Mouse (Mus musculus) gastrocnemius, postnatal 4 days (tissue): ENCODE measurements at regions not wholly inside any gene's neighbourhood (a gene's known extent, or its start where the extent isn't known, plus 50 kb on each side); places are given as distances from the start of the nearest gene placed in this dataset.

Experiments
- DNase-seq, 2 experiments: peaks; one replicate each; pipeline ENCODE4 v3.0.0; 2021 to 2022; ENCODE audit warnings: low spot score in 2 of 2, mixed read lengths in 2 of 2

- DNase-seq = no peak
These were observed 54.8 kb upstream of the Tet2 start for GRCm38 (mm10) chr3:133599731-133600130.

DNA sequence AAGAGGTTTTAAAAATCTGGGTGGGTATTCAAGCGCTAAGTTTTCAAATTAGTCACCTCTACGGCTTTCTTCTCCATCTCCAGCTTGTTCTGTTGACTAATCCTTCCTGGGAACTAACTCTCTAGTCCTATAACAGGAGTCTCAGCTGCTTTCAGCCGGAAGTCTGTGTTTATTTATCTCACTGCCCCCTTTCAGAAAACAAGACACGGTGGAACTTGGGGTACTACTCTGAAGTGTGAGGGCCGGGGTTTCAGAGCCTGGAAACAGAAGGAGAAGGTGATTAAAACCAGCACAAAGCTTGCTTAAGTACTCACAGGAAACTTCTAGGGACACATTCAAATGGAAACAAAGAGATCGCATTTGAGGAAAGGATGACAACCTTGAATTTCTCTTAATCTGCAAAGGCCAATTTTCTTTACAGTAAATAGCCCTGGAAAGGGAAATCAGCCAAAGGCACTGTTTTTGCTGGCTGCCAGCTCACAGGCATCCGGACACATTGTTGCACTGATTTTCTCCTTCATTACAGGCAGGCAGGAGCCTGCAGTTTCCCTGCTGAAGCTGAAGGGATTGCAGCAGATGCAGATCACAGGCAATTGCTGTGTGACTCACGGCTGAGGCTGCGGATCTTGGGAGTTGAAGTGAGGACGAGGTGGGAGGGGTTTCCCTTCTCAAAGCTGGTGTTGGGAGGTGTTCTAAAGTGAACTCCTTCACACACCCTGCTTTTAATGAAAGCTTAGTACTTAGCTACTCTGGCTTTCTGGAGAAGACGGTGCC lies 55.7 kb upstream of the Tet2 start:
- DNase-seq = peak; percentile 28 to 53

DNA sequence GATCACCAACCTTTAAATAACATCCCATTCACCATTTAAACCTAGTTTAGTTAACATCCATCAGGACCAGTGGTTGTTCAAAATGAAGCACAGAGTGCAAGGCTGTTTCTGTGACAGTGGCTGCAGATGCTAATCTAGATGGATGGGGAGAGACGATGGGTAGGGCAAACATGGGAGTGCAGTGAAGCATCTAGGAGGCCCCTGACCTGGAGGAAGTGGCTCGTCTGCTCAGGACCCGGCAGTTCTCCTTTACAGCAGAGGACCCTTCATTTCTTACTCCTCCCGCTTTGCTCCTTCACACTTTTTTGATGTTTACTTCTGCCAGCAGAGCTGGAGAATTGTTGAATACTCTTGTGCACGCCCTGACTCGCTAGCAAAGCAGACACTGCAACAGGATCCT lies 60.5 kb upstream of the Tet2 start:
- DNase-seq = no peak

GRCm38 (mm10) chr3:133608845-133609261 lies 63.9 kb upstream of the Tet2 start:
- DNase-seq = no peak

DNA sequence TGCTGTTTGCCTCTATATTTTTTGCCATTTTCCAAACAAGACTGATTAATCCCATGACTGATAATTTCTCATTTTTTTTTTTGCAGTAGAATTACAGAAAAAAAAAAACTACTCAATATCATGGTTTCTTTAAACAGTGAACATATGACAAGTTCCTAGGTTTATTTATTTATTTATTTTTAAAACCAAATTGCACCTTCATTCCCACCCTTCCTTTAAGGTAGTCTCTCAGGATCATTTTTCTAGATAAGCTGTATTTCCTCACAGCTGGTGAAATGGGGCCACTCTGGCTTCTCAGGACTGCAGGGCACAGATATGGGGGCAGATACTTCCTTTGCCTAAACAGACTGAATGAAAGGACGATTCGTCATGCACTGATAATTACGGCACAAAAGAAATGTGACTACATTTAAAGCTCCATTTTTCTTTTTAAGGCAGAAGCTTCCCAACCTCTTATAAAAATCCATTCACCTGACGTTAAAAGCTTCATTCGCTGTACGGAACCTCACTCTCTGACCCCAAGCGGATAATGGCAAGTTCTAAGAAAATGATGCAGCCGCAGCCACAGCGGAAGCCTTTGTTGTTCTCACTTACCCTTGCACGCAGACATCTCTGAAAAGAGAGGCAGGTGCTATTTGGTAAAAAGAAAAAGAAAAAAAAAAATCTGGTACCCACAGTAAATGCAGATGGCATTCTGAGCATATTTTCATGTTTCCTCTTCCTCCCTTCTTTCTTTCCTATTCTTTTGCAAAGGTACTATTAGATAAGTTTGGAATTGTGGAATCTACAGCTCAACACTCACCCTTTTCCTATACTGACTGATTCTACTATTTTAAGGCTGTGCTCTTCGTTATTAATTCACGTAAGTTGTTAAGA lies 69.1 kb upstream of the Tet2 start:
- no peak for DNase-seq

DNA sequence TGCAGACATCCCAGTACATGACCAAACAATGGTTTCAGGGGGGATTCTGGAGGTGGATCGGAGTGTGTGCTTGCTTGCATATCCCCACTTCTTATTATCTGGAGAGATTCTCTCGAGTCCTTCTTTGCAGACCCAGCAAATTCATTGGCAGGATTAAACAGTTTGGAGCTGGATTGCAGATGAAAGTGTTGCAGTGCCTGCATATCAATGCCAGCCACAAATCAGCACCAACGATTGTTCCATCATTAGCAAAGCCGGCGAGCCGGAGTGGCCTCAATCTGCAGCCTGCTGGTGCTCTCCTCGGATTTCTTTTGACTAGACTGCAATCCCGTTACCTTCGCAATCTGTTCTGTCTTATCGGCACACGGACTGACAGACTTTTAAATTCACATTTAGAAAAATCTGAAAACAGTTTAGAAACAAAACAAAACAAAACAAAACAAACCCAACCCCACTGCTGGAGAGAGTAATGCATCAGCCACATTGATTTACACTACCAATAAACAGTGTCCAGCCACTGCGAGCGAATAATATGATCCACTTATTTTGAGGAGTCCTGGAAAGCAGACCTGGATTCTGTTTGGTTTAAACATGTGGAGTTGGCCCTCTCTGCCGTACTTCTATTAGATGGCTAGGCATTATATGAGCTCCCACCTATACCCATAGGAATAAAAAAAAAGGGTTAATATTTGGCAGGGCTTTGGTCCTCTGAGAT lies 69.9 kb upstream of the Tet2 start:
- no peak for DNase-seq

DNA sequence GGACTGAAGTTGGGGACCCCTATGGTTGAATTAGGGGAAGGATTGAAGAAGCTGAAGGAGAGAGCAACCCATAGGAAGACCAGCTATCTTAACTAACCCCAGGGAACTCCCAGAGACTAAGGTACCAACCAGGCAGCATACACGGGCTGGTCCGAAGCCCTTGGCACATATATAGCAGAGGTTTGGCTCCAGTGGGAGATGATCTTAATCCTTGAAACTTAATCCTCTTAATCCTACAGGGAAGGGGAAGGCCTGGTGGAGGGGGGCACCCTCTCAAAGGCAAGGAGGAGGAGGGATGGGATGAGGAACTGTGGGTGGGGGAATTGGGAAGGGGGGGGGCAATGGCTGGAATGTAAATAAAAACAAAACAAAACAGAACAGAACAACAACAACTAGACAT lies 72.1 kb upstream of the Tet2 start:
- no peak for DNase-seq

- DNase-seq = no peak
These were observed 73.6 kb upstream of the Tet2 start for GRCm38 (mm10) chr3:133618491-133618890.

- no peak for DNase-seq
These were observed 78.3 kb upstream of the Tet2 start for GRCm38 (mm10) chr3:133623201-133623744.

DNA sequence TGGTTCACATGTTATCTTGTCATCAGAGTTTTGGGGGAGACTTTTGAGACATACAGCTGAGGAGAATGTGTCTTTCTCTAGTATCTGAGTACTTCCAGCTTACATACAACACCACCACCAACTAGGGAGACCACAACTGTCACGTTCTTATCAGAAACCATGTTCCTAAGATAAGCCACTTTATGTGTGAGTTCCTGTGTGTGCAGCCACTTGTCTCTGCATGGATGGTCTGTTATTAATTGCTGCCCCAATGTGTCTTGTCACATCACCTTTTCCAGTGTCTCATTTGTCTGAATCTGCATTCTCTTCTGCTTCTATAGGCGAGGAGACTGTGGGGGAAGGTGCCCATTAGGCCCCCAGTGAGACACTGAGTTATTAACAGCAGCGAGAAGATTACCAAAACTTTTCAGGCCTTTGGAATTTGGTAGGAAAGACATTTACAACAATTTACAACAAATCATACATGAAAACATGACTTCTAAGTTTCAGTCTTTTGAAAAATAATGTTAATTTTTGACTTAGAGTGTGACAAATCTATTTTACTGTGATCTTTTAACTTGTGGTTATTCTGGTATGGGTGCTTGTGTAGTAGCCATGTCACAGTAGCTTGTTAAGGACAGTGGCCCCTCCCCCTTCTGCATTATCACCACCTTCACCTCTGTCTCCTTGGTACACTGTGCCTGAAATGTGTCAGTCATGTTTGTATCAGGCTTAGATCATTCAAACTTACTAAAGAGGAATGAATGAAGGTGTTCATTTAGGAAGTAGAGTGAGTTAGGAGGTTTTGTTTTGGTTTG lies 79.3 kb upstream of the Tet2 start:
- no peak for DNase-seq

GRCm38 (mm10) chr3:133625046-133625445 lies 80.1 kb upstream of the Tet2 start:
- no peak for DNase-seq

DNA sequence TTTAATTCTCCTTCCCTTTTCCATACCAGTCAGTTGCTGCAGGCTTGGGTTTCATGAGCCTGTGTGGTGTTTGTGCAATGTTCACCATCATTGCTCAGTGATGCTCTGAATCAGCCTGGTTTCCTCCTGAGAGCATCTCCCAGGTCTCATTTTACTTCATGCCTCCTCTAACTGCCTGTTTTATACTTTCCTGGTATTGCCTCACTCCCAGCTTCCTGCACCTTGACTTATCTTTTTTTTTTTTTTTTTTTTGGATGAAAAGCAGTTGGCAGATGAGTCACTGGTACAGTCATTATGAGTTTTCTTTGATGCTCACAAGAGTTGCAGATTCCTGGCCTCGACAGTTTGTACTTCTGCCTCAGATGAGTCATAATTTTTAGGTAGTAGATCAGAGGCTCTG lies 81.5 kb upstream of the Tet2 start:
- DNase-seq = no peak

DNA sequence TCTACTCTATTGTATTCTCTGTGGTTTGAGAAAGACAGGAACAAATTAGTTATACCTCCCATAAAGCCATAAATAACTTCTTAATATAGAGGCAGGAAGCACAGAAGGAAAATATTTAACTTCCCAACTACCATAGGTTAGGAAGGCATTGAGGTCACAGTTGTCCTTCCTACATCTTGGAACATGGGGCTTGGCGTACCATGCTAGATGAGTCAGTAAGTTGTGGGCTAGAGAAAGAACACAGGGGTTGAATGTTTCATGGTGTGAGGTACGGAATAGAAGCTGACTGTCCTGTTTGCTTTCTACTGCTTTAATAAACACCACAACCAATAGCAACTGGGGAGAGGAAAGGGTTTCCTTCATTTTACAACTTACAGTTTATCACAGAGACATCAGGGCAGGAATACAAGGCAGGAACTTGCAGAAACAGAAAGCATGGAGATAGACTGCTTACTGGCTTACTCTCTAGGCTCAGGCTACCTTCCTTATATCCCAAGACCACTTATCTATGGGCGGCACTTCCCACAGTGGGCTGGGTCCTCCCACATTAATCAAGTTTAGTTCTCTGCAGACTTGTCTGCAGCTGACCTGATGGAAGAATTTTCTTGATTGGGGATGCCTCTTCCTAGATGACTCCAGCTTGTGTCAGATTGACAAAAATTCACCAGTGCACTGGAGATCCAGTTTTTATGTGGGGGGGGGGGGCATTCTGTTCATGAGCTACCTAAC lies 82.3 kb upstream of the Tet2 start:
- no peak for DNase-seq

- DNase-seq = no peak
These were observed 89.4 kb upstream of the Tet2 start for GRCm38 (mm10) chr3:133634306-133634705.

DNA sequence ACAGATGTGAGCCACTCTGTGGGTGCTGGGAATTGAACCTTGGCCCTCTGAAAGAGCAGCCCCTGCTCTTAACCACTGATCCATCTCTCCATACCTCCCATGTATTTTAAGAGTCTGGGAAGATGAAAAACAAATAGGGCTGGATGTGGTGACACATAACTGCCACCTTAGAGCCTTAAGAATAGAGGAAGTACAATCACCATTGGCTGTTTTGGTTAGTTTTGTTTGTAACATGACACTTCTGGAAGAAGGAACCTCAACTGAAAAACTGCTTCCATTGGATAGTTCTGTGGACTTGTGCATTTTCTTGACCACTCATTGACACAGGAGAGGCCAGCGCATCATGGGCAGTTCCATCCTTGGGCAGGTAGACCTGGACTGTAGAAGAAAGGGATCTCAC lies 100.7 kb upstream of the Tet2 start:
- no peak for DNase-seq

DNA sequence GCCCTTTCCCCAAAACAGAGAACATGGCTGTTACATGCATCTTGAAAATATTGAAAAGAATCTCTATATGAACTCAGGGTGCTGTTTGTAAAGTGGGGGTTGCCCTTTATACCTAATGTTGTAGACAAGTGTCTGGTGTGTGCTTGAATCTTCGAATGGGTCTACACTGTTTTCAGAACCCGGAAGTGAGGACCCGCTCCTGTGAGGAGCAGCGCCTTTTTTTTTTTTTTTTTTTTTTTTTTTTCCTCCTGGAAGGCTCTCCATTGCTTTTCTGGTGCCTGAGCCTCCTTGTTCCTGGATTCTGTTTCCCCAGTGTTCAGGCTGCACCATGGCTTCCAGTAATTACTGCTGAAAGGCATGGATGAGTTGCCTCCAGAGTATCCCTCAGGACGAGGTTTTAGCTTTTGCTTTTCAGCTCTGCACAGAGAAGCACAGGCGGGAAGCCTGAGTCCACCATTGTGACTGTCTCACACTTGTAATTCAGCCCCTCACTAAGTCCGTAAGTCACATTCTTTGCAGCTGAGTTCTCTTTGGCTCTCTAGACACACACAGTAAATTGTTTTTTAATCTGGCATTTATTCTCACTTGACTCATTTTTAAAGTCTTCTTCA lies 101.6 kb upstream of the Tet2 start:
- peak in 1 of 2 experiments; percentile 12 for DNase-seq

GRCm38 (mm10) chr3:133650025-133650424 lies 105.1 kb upstream of the Tet2 start:
- no peak for DNase-seq

DNA sequence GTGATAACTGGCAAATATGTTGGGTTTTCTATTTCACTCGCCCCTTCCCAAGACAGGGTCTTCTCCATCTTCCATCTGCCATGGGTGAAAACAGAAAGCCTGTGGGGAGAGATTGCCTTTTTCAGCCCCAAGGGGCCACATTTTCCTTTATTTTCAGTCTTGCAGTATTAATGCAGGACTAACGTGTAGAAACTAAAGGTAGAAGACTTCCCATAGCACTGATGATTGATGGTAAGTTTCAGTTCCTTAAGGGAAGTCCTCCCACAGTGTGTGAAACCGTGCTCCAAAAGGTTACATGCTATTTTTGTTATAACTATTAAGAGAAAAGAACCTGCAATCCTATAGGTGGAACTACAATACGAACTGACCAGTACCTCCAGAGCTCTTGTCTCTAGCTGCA lies 107.1 kb upstream of the Tet2 start:
- DNase-seq = no peak

DNA sequence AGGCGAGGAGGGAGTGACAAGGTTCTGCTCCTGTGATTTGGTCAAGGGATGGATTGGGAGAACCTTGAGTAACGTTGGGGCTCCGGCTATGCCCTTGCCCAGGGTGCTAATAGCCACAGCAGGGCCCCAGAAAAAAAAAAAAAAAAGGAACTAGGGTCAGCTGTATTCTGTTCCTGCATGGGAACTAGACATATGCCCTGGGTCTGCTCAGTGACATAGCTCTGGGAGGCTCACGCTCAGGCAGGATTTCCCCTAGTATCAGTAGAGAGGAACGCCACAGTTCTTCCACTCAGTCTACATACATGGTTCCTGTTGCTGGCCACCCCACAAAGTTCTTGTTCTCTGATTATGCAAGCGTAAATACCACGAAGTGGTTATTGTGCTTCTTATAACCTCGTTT lies 114.8 kb upstream of the Tet2 start:
- no peak for DNase-seq

- no peak for DNase-seq
These were observed 116.4 kb upstream of the Tet2 start for GRCm38 (mm10) chr3:133661303-133661702.
